Mouse (Mus musculus) heart, adult 11 months (tissue): Measurements from ENCODE around the gene Cd3g.
"Not testable (repeated sequence)": the region's sequence is repeated elsewhere in the genome, so short reads cannot be mapped to it uniquely, and the experiment has no call there.

ENCODE experiments used
- DNase-seq: peaks from one replicate; pipeline ENCODE4 v3.0.0; 2022

Cd3g gene

GRCm38 (mm10) chr9:44983001-44983400, 2.8 kb upstream of the Cd3g start:
- no peak for DNase-seq

- no peak for DNase-seq
These were observed 2.3 kb upstream of the Cd3g start for GRCm38 (mm10) chr9:44982531-44982930.

- DNase-seq: no peak
These were observed 1.9 kb upstream of the Cd3g start for GRCm38 (mm10) chr9:44982081-44982480.

- no peak for DNase-seq
These were observed 1.4 kb upstream of the Cd3g start, which contains the start of gene Cd3d for GRCm38 (mm10) chr9:44981676-44982075. Gene Cd3d, plus strand, starts transcription at chr9:44981786.

GRCm38 (mm10) chr9:44981104-44981503, 873 bp upstream of the Cd3g start:
- DNase-seq: no peak

GRCm38 (mm10) chr9:44979806-44980205, 425 bp downstream of the Cd3g start:
- no peak for DNase-seq

GRCm38 (mm10) chr9:44977813-44978212, 2.4 kb downstream of the Cd3g start:
- DNase-seq: no peak

- DNase-seq: no peak
These were observed 10.8 kb downstream of the Cd3g start for GRCm38 (mm10) chr9:44969450-44969849.

GRCm38 (mm10) chr9:44967763-44968162, 12.5 kb downstream of the Cd3g start:
- DNase-seq: not testable (repeated sequence)

- DNase-seq: peak; percentile 97
These were observed 13.4 kb downstream of the Cd3g start for GRCm38 (mm10) chr9:44966815-44967242.

- DNase-seq: no peak
These were observed 14.3 kb downstream of the Cd3g start for GRCm38 (mm10) chr9:44965833-44966466.

- DNase-seq: peak; percentile 100
These were observed 15.0 kb downstream of the Cd3g start, which contains the start of gene Ube4a for GRCm38 (mm10) chr9:44965126-44965832. Gene Ube4a, minus strand, starts transcription at chr9:44965600.

GRCm38 (mm10) chr9:44954432-44954831, 25.8 kb downstream of the Cd3g start:
- no peak for DNase-seq

- no peak for DNase-seq
These were observed 32.4 kb downstream of the Cd3g start for GRCm38 (mm10) chr9:44947836-44948235.

- peak; percentile 91 for DNase-seq
These were observed 34.0 kb downstream of the Cd3g start for GRCm38 (mm10) chr9:44946185-44946695.

GRCm38 (mm10) chr9:44942421-44942820, 37.8 kb downstream of the Cd3g start:
- peak; percentile 94 for DNase-seq

GRCm38 (mm10) chr9:44941756-44942155, 38.5 kb downstream of the Cd3g start:
- peak; percentile 96 for DNase-seq

GRCm38 (mm10) chr9:44921543-44921942, 58.7 kb downstream of the Cd3g start:
- no peak for DNase-seq

GRCm38 (mm10) chr9:44921123-44921468, 59.1 kb downstream of the Cd3g start:
- peak; percentile 97 for DNase-seq

- DNase-seq: peak; percentile 98
These were observed 59.7 kb downstream of the Cd3g start, which contains the start of gene Atp5l for GRCm38 (mm10) chr9:44920374-44921122. Gene Atp5l, minus strand, starts transcription at chr9:44920742.

- DNase-seq: no peak
These were observed 60.6 kb downstream of the Cd3g start for GRCm38 (mm10) chr9:44919606-44920005.
